Mouse (Mus musculus) G1E (cell line): ENCODE measurements at regions not wholly inside any gene's neighbourhood (a gene's known extent, or its start where the extent isn't known, plus 50 kb on each side); places are given as distances from the start of the nearest gene placed in this dataset.

Source experiments
- ATAC-seq: 2 replicates; pipeline ENCODE4 v1.8.0; 2016; ENCODE audit warnings: mild to moderate bottlenecking; ENCODE audit not compliant: insufficient number of reproducible peaks, poor library complexity, low FRiP score, severe bottlenecking; ENCODE audit errors: extremely low read depth
- DNase-seq: peaks from one replicate; pipeline ENCODE4 v3.0.0; 2012; ENCODE audit warnings: low spot score
- H3K27me3 ChIP-seq: 2 replicates; pipeline ENCODE4 v1.6.1; 2012; ENCODE audit warnings: mild to moderate bottlenecking, low read length, inconsistent platforms; ENCODE audit not compliant: insufficient read depth
- H3K36me3 ChIP-seq: replicated peaks from 2 replicates; pipeline ENCODE3; 2012; ENCODE audit warnings: mild to moderate bottlenecking, inconsistent platforms
- H3K4me1 ChIP-seq: 2 replicates; pipeline ENCODE4 v1.6.1; 2012; ENCODE audit warnings: low read depth, low read length, inconsistent platforms, mixed read lengths; ENCODE audit not compliant: insufficient read depth
- H3K4me3 ChIP-seq: 2 replicates; pipeline ENCODE4 v1.5.1; 2012; ENCODE audit warnings: low read depth, mild to moderate bottlenecking, inconsistent platforms, low read length, moderate library complexity, mixed read lengths
- H3K9me3 ChIP-seq: replicated peaks from 2 replicates; pipeline ENCODE4 v1.6.1; 2012; ENCODE audit warnings: inconsistent platforms
- CTCF ChIP-seq: IDR thresholded peaks from 2 replicates; pipeline ENCODE4 v1.5.1; 2012; ENCODE audit warnings: low read depth, low read length, inconsistent platforms, mixed read lengths
- GATA1 ChIP-seq: IDR thresholded peaks from 2 replicates; pipeline ENCODE4 v1.6.1; 2012; ENCODE audit warnings: borderline replicate concordance, low read length, inconsistent platforms, mixed read lengths
- GATA2 ChIP-seq: IDR thresholded peaks from 2 replicates; pipeline ENCODE4 v1.6.1; 2012; ENCODE audit warnings: low read depth, low read length, inconsistent platforms, borderline replicate concordance
- POLR2AphosphoS5 ChIP-seq: IDR thresholded peaks from 2 replicates; pipeline ENCODE4 v1.6.1; 2012; ENCODE audit warnings: low read depth, low read length, inconsistent platforms; ENCODE audit not compliant: insufficient replicate concordance
- TAL1 ChIP-seq: conservative IDR thresholded peaks from 2 replicates; pipeline ENCODE4 v1.6.1; 2012; ENCODE audit warnings: low read depth, low read length, inconsistent platforms, mixed read lengths

- Histone ChIP-seq H3K4me1 (no peaks in the 10 kb centered on the region), H3K9me3 (no peaks in the 10 kb centered on the region), H3K4me3 (no peak overlapping the region), H3K36me3 (no peaks in the 10 kb centered on the region), H3K27me3 (no peaks in the 10 kb centered on the region)
- DNase-seq (no peak), ATAC-seq (no peak)
- no peak for TF ChIP-seq POLR2AphosphoS5
- TF ChIP-seq CTCF, result no peak
- no peak for TF ChIP-seq GATA2
- TF ChIP-seq GATA1, result no peak
- no peak for TF ChIP-seq TAL1
Measured at GRCm38 (mm10) chr11:18266161-18266560, 312.5 kb upstream of the Etaa1 start.

GRCm38 (mm10) chr11:18262901-18263300 is 309.2 kb upstream of the Etaa1 start:
- Histone ChIP-seq H3K4me3 (no peak overlapping the region), H3K4me1 (no peaks in the 10 kb centered on the region), H3K9me3 (no peaks in the 10 kb centered on the region), H3K27me3 (no peaks in the 10 kb centered on the region), H3K36me3 (no peaks in the 10 kb centered on the region)
- DNase-seq, result no peak
- TF ChIP-seq CTCF, result no peak
- TF ChIP-seq TAL1, result no peak
- no peak for TF ChIP-seq GATA1
- TF ChIP-seq POLR2AphosphoS5, result no peak
- TF ChIP-seq GATA2, result no peak
- no peak for ATAC-seq

- DNase-seq (no peak), ATAC-seq (no peak)
- no peak overlapping the region for H3K4me3 ChIP-seq
- no peaks in the 10 kb centered on the region for H3K27me3 ChIP-seq
- TF ChIP-seq GATA2 (no peak), CTCF (no peak), POLR2AphosphoS5 (no peak), GATA1 (no peak)
- H3K4me1 ChIP-seq, result no peaks in the 10 kb centered on the region
- no peaks in the 10 kb centered on the region for H3K36me3 ChIP-seq
- no peaks in the 10 kb centered on the region for H3K9me3 ChIP-seq
Measured at GRCm38 (mm10) chr11:18249236-18249635, 295.6 kb upstream of the Etaa1 start.

- no peaks in the 10 kb centered on the region for H3K27me3 ChIP-seq
- DNase-seq (no peak), ATAC-seq (peak; percentile 94)
- no peak overlapping the region for H3K4me3 ChIP-seq
- no peaks in the 10 kb centered on the region for H3K4me1 ChIP-seq
- H3K9me3 ChIP-seq, result no peaks in the 10 kb centered on the region
- TF ChIP-seq TAL1 (peak; percentile 48), GATA1 (no peak), CTCF (no peak)
- H3K36me3 ChIP-seq, result no peaks in the 10 kb centered on the region
Measured at GRCm38 (mm10) chr11:18216762-18217161, 263.1 kb upstream of the Etaa1 start.

- DNase-seq, result no peak
Measured at GRCm38 (mm10) chr11:18173028-18173427, 219.4 kb upstream of the Etaa1 start.

GRCm38 (mm10) chr11:18171207-18171776 is 217.6 kb upstream of the Etaa1 start:
- no peak for DNase-seq
- no peak overlapping the region for H3K4me3 ChIP-seq
- H3K9me3 ChIP-seq, result no peaks in the 10 kb centered on the region
- TF ChIP-seq POLR2AphosphoS5 (no peak), TAL1 (no peak), GATA1 (no peak), CTCF (no peak), GATA2 (no peak)
- no peaks in the 10 kb centered on the region for H3K36me3 ChIP-seq
- ATAC-seq, result no peak
- H3K4me1 ChIP-seq, result no peaks in the 10 kb centered on the region
- no peaks in the 10 kb centered on the region for H3K27me3 ChIP-seq

More at GRCm38 (mm10) chr11:18173028-18173427, 219.4 kb upstream of the Etaa1 start:
- Histone ChIP-seq H3K4me1 (no peaks in the 10 kb centered on the region), H3K27me3 (no peaks in the 10 kb centered on the region), H3K36me3 (no peaks in the 10 kb centered on the region), H3K9me3 (no peaks in the 10 kb centered on the region), H3K4me3 (no peak overlapping the region)
- no peak for ATAC-seq
- TF ChIP-seq GATA2, result no peak
- no peak for TF ChIP-seq TAL1
- no peak for TF ChIP-seq POLR2AphosphoS5
- TF ChIP-seq GATA1, result no peak
- TF ChIP-seq CTCF, result no peak
